Mouse (Mus musculus) adrenal gland, adult 10 weeks (tissue): ENCODE results near the gene Spata20. TPM values are rescaled to one million over a fixed set of nuclear protein-coding genes. Genes with fewer than 3 reads are reported as not detected.

Experiments used
- polyA plus RNA-seq: library from polyadenylated mRNA; stranded (reverse); fragments of 350-450 nt; fragmentation: Illumina TruSeq; extraction: RNeasy Lipid Tissue Mini Kit (QIAGEN cat#74804); gene quantifications from one replicate; pipeline ENCODE4 v1.2.3, GENCODE M21; 2014; ENCODE audit warnings: low read depth, low replicate concordance

The Spata20 gene
- not detected for polyA plus RNA-seq

GRCm38 (mm10) chr11:94486001-94486400 lies at the start of gene Spata20:
Gene Spata20, minus strand, starts transcription at chr11:94486179.

DNA sequence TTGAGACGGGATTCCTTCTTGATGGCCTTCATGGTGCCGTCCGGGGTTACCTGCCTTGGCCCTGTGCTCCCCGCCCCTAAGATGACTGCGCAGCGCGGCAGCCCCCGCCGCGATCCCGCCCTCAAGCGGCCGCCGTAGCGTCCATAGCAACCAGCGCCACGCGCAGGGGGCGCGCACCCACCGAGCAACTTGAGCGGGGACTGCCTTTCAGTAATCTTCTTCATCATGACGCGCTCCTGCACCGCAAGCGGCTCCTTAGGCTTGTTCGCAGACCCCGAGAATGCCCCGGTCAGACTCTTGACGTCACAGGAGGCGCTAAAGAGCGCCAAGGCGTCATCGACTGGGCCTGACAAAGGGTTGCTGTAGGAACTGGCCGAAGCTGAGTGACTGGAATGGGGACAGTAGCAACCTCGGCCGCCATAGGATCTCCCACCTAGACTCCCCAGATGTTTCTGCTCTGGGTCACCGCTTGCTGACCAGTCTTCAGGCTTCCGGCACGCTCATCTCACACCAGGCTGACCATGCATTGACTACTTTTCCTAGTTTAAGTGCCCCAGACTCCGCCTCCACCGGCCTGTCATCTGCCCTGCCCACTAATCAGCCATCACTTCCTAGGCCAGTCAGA lies 35.4 kb upstream of the Spata20 start, which contains the start of gene Mycbpap:
Mycbpap (minus strand) TSS at position 524 of the 625 bp plus-strand sequence.

DNA sequence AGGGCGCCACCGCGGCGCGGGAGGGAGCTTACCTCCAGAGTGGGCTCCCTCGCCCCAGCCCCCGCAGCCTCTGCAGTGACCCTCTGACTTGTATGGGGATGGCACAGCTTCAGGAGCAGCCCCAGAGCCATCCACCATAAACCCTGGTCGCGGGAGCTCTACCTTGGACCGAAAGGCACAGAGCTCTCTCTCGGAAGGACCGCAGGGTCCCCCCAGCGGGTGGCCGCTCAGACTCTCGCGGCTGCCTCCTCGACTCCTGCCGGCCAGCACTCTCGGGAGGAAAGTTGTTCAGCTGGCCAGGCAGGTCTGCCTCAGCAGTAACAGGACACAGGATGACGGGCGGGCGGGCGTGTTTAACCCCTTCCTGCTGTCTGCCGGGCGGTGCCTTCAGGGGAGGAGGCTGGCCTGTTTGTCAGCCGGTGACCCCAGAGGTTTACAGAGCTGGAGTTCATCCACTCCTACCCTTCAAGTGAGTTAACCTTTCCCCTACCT lies 13.7 kb upstream of the Spata20 start, which contains the start of gene Epn3:
Epn3 (minus strand) TSS at position 314 of the 492 bp plus-strand sequence.

GRCm38 (mm10) chr11:94473707-94474543 lies 12.1 kb downstream of the Spata20 start, which contains the start of gene Cacna1g:
Gene Cacna1g, minus strand, starts transcription at chr11:94474198.

Other genes starting within 250 kb of the Spata20 start
- gene Wfikkn2, start 240.2 kb downstream of the Spata20 start, polyA plus RNA-seq: not detected
- gene Gm21885, start 204.3 kb downstream of the Spata20 start, polyA plus RNA-seq: not detected
- 185 TPM for gene Luc7l3, start 164.2 kb downstream of the Spata20 start, polyA plus RNA-seq
- gene Ankrd40, start 158.2 kb downstream of the Spata20 start, polyA plus RNA-seq: 124 TPM
- 0.58 TPM for gene Abcc3, start 93.2 kb downstream of the Spata20 start, polyA plus RNA-seq
- gene Cacna1g, start 12.0 kb downstream of the Spata20 start, polyA plus RNA-seq: not detected
- gene Epn3, start 13.8 kb upstream of the Spata20 start, polyA plus RNA-seq: 1.2 TPM
- not detected for gene Mycbpap, start 35.6 kb upstream of the Spata20 start, polyA plus RNA-seq
- 9.0 TPM for gene Rsad1, start 63.1 kb upstream of the Spata20 start, polyA plus RNA-seq
- gene Chad, start 78.9 kb upstream of the Spata20 start, polyA plus RNA-seq: not detected
- 111 TPM for gene Acsf2, start 115.7 kb upstream of the Spata20 start, polyA plus RNA-seq
- 75.6 TPM for gene Lrrc59, start 143.6 kb upstream of the Spata20 start, polyA plus RNA-seq
- gene Mrpl27, start 167.6 kb upstream of the Spata20 start, polyA plus RNA-seq: 31.7 TPM
- not detected for gene Eme1, start 167.8 kb upstream of the Spata20 start, polyA plus RNA-seq
- 1.2 TPM for gene Xylt2, start 191.3 kb upstream of the Spata20 start, polyA plus RNA-seq
- not detected for gene Gm11541, start 218.3 kb upstream of the Spata20 start, polyA plus RNA-seq